Mouse (Mus musculus) megakaryocyte, adult 5-6 weeks (primary cell): ENCODE data around the gene Sox5. TPM values are rescaled to one million over a fixed set of nuclear protein-coding genes. Genes with fewer than 3 reads are reported as not detected.

Experiments
- ATAC-seq: 2 replicates; pipeline ENCODE4 v1.8.0; 2016; ENCODE audit warnings: mild to moderate bottlenecking, inconsistent platforms; ENCODE audit not compliant: poor library complexity, severe bottlenecking
- total RNA-seq, 2 experiments: library from RNA; stranded (forward) in 1 of 2; stranded (reverse) in 1 of 2; fragments of 153-499, 151-499 nt in 1 of 2; fragments of 221-1000, 200-1000 nt in 1 of 2; gene quantifications; 2 replicates each; pipeline versions ENCODE4 v1.2.3 to v1.2.4; 2015 to 2017

Sox5 gene
- total RNA-seq, 2 experiments from 2014 or later: 0.07 TPM; not detected in 1

GRCm38 (mm10) chr6:144067491-144067890 lies 714.3 kb downstream of the Sox5 start:
- no peak for ATAC-seq

- ATAC-seq: no peak
Observed at GRCm38 (mm10) chr6:144062428-144062827, 719.3 kb downstream of the Sox5 start.

GRCm38 (mm10) chr6:144061814-144062213 lies 720.0 kb downstream of the Sox5 start:
- ATAC-seq: no peak

GRCm38 (mm10) chr6:144057098-144057632 lies 724.6 kb downstream of the Sox5 start:
- no peak for ATAC-seq

GRCm38 (mm10) chr6:144056252-144057097 lies 725.3 kb downstream of the Sox5 start:
- ATAC-seq: no peak

GRCm38 (mm10) chr6:144052487-144052886 lies 729.3 kb downstream of the Sox5 start:
- no peak for ATAC-seq

GRCm38 (mm10) chr6:144051316-144051715 lies 730.5 kb downstream of the Sox5 start:
- no peak for ATAC-seq

- ATAC-seq: no peak
Observed at GRCm38 (mm10) chr6:144048201-144048924, 733.4 kb downstream of the Sox5 start.

- no peak for ATAC-seq
Observed at GRCm38 (mm10) chr6:144045503-144045902, 736.3 kb downstream of the Sox5 start.

- ATAC-seq: no peak
Observed at GRCm38 (mm10) chr6:144044381-144044780, 737.4 kb downstream of the Sox5 start.

- ATAC-seq: no peak
Observed at GRCm38 (mm10) chr6:144042936-144043335, 738.8 kb downstream of the Sox5 start.

GRCm38 (mm10) chr6:144041941-144042340 lies 739.8 kb downstream of the Sox5 start:
- ATAC-seq: no peak

GRCm38 (mm10) chr6:144041188-144041587 lies 740.6 kb downstream of the Sox5 start:
- ATAC-seq: no peak

- ATAC-seq: no peak
Observed at GRCm38 (mm10) chr6:144040349-144040748, 741.4 kb downstream of the Sox5 start.

GRCm38 (mm10) chr6:144039221-144039620 lies 742.6 kb downstream of the Sox5 start:
- ATAC-seq: no peak

GRCm38 (mm10) chr6:144033191-144033590 lies 748.6 kb downstream of the Sox5 start:
- no peak for ATAC-seq

- no peak for ATAC-seq
Observed at GRCm38 (mm10) chr6:144016929-144017328, 764.8 kb downstream of the Sox5 start.

- peak; percentile 42 for ATAC-seq
Observed at GRCm38 (mm10) chr6:144011880-144012524, 769.8 kb downstream of the Sox5 start.

- ATAC-seq: no peak
Observed at GRCm38 (mm10) chr6:144010995-144011394, 770.8 kb downstream of the Sox5 start.

GRCm38 (mm10) chr6:144010285-144010684 lies 771.5 kb downstream of the Sox5 start:
- ATAC-seq: no peak

- ATAC-seq: no peak
Observed at GRCm38 (mm10) chr6:144005132-144005531, 776.6 kb downstream of the Sox5 start.
